Mouse (Mus musculus): ENCODE results near the gene Epb41l2.

- TF ChIP-seq CTCF (IDR thresholded peaks at IDR 0.05; ENCODE audit: borderline replicate concordance, control insufficient read depth, extremely low read depth, insufficient read depth, low read length, poor library complexity) (no peak), POLR2A (IDR thresholded peaks at IDR 0.05; ENCODE audit: control insufficient read depth, extremely low read depth, insufficient read depth, low read length, poor library complexity) (no peak; the same call in 1 of the 2 replicates)
These were observed 587 bp downstream of the Epb41l2 start for GRCm38 (mm10) chr10:25359959-25360811.
